Mouse (Mus musculus) embryonic facial prominence, embryonic 10.5 days (tissue): ENCODE results near the gene Fam102b. TPM values are rescaled to one million over a fixed set of nuclear protein-coding genes. Genes with fewer than 3 reads are reported as not detected.
A peak's percentile ranks its signal among the peaks of the same experiment; 100 is the strongest.

Experiments
- DNase-seq: peaks from one replicate; pipeline ENCODE4 v3.0.0-alpha.2; 2017; ENCODE audit warnings: low spot score
- H3K27ac ChIP-seq: fragments of 300-500 bp; sonication (generic); replicated peaks from 2 replicates; pipeline ENCODE4 v1.5.1; 2016; ENCODE audit warnings: mild to moderate bottlenecking
- H3K27me3 ChIP-seq: fragments of 300-500 bp; sonication (generic); replicated peaks from 2 replicates; pipeline ENCODE4 v1.6.1; 2016; ENCODE audit warnings: low read depth, mild to moderate bottlenecking; ENCODE audit not compliant: poor library complexity, severe bottlenecking
- H3K36me3 ChIP-seq: fragments of 300-500 bp; sonication (generic); replicated peaks from 2 replicates; pipeline ENCODE4 v1.6.1; 2016; ENCODE audit warnings: mild to moderate bottlenecking, moderate library complexity
- H3K4me1 ChIP-seq: fragments of 300-500 bp; sonication (generic); 2 replicates; pipeline ENCODE4 v1.6.1; 2016
- H3K4me3 ChIP-seq: fragments of 300-500 bp; sonication (generic); 2 replicates; pipeline ENCODE4 v1.5.1; 2016; ENCODE audit warnings: mild to moderate bottlenecking, moderate library complexity
- H3K9me3 ChIP-seq: fragments of 300-500 bp; sonication (generic); 2 replicates; pipeline ENCODE4 v1.6.1; 2016; ENCODE audit warnings: mild to moderate bottlenecking
- WGBS: fragments of 180-500 bp; shearing (Covaris S2); methylation state at CpG from one replicate; pipeline ENCODE4 v1.1.7; 2016; 5-methylcytosine and 5-hydroxymethylcytosine counted together
- polyA plus RNA-seq: library from polyadenylated mRNA; unstranded; fragments of >200 nt; fragmentation: Nextera tagmentation; extraction: Ambion mirVana; gene quantifications from 2 replicates; pipeline ENCODE4 v1.2.1, GENCODE M21; 2016

Fam102b gene
- polyA plus RNA-seq, 1 experiment from 2014 or later: 4.6 TPM

- no peaks in the 10 kb centered on the region for H3K36me3 ChIP-seq
- no peak overlapping the region for H3K27ac ChIP-seq
- H3K9me3 ChIP-seq: 0 out of 2 replicates have a peak, but pooled peaks cover 3% of the 10 kb centered on the region
- 86% methylated on average over 3 of the region's 3 CpGs for WGBS
- no peaks in the 10 kb centered on the region for H3K27me3 ChIP-seq
- peaks cover 33% of the 10 kb centered on the region for H3K4me1 ChIP-seq
- H3K4me3 ChIP-seq: no peak overlapping the region
- DNase-seq: no peak
These were observed 4.2 kb upstream of the Fam102b start for GRCm38 (mm10) chr3:109031626-109032025.

DNA sequence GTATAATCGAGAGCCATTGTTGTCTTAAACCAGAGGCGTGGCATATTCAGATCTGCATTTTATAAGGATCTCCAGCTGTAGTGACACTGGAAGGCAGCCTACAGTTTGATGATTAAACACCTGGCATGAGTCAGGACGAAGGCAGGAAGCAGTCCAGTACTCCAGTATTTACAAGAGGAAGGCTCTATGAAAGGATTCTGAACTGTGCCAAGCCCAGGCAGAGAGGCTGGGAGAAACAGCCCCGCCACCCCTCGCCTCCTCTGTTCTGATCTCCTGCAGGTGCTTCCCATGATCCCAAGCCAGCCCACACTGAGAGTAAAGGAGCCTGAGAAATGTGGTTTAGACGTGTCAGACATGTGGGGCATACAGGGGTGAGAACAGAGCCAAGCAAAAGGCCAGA lies 3.4 kb upstream of the Fam102b start:
- H3K4me1 ChIP-seq: peaks cover 41% of the 10 kb centered on the region
- H3K36me3 ChIP-seq: no peaks in the 10 kb centered on the region
- 0 out of 2 replicates have a peak, but pooled peaks cover 3% of the 10 kb centered on the region for H3K9me3 ChIP-seq
- no peak for DNase-seq
- H3K27me3 ChIP-seq: 0 out of 2 replicates have a peak, but pooled peaks cover 7% of the 10 kb centered on the region
- H3K27ac ChIP-seq: 0 out of 2 replicates have a peak overlapping the region, but pooled peaks have one; percentile 14
- 63% methylated on average over 6 of the region's 6 CpGs for WGBS
- H3K4me3 ChIP-seq: no peak overlapping the region

- H3K9me3 ChIP-seq: 0 out of 2 replicates have a peak, but pooled peaks cover 3% of the 10 kb centered on the region
- no peaks in the 10 kb centered on the region for H3K36me3 ChIP-seq
- no peak overlapping the region for H3K4me3 ChIP-seq
- H3K27me3 ChIP-seq: 0 out of 2 replicates have a peak, but pooled peaks cover 7% of the 10 kb centered on the region
- WGBS: 58% methylated on average over 5 of the region's 5 CpGs
- DNase-seq: no peak
- peaks cover 47% of the 10 kb centered on the region for H3K4me1 ChIP-seq
- no peak overlapping the region for H3K27ac ChIP-seq
These were observed 2.3 kb upstream of the Fam102b start for GRCm38 (mm10) chr3:109029661-109030060.

- under 1% methylated on average over 51 of the region's 51 CpGs for WGBS
- Histone ChIP-seq H3K36me3 (no peaks in the 10 kb centered on the region), H3K4me1 (peaks cover 56% of the 10 kb centered on the region)
These were observed 376 bp downstream of the Fam102b start for GRCm38 (mm10) chr3:109026991-109027470.

GRCm38 (mm10) chr3:109026462-109026990 lies 881 bp downstream of the Fam102b start:
- Histone ChIP-seq H3K4me1 (peaks cover 56% of the 10 kb centered on the region), H3K27ac (peak overlapping the region; percentile 86), H3K4me3 (peak overlapping the region; percentile 71), H3K9me3 (no peaks in the 10 kb centered on the region), H3K36me3 (no peaks in the 10 kb centered on the region), H3K27me3 (0 out of 2 replicates have a peak, but pooled peaks cover 7% of the 10 kb centered on the region)
- WGBS: 11% methylated on average over 15 of the region's 15 CpGs
- DNase-seq: no peak

More at GRCm38 (mm10) chr3:109026991-109027470, 376 bp downstream of the Fam102b start:
- Histone ChIP-seq H3K27ac (peak overlapping the region; percentile 86), H3K27me3 (0 out of 2 replicates have a peak, but pooled peaks cover 7% of the 10 kb centered on the region), H3K9me3 (no peaks in the 10 kb centered on the region), H3K4me3 (peak overlapping the region; percentile 71)
- peak; percentile 74 for DNase-seq

DNA sequence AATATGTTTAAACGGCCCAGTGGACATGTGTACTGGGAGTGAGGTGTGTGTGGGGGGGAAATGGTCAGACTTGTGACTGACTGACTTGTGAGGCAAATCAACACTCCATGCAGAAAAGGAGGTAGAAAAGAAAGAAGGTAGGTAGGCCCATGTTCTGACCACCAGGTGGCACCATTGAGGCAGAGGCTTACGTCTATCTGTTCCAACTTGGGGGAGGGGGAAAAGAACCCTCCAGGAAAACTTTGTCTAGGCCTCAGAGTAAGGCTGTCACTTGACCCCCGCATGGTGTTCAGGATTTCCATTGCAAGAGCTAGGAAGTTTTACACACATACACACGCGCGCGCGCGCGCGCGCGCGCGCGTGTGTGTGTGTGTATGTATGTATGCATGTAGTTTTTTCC lies 1.8 kb downstream of the Fam102b start:
- no peaks in the 10 kb centered on the region for H3K36me3 ChIP-seq
- no peaks in the 10 kb centered on the region for H3K9me3 ChIP-seq
- 0 out of 2 replicates have a peak, but pooled peaks cover 7% of the 10 kb centered on the region for H3K27me3 ChIP-seq
- peaks cover 52% of the 10 kb centered on the region for H3K4me1 ChIP-seq
- 12% methylated on average over 16 of the region's 16 CpGs for WGBS
- H3K4me3 ChIP-seq: peak overlapping the region; percentile 71
- H3K27ac ChIP-seq: no peak overlapping the region
- DNase-seq: peak; percentile 85

DNA sequence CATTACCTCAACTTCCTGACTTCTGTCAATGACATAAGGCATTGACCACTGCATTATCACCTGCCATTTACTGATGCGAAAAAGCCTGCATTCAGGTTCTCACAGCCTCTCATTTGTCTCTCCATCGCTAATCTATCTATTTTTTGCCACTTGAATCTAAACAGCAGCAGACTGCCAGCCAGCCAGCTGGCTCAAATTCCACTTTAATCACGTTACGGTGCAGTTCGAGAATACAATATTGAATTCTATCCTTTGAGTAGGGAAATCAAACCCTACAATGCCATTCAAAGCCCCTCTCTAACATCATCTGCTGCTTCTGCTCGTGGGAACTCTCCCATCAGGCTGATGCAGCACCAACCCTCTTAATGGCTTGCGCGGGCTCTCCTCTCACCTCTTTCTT lies 4.3 kb downstream of the Fam102b start:
- DNase-seq: no peak
- Histone ChIP-seq H3K27me3 (0 out of 2 replicates have a peak, but pooled peaks cover 7% of the 10 kb centered on the region), H3K4me1 (peaks cover 39% of the 10 kb centered on the region), H3K36me3 (no peaks in the 10 kb centered on the region), H3K9me3 (no peaks in the 10 kb centered on the region), H3K4me3 (no peak overlapping the region), H3K27ac (no peak overlapping the region)
- 71% methylated on average over 8 of the region's 8 CpGs for WGBS

DNA sequence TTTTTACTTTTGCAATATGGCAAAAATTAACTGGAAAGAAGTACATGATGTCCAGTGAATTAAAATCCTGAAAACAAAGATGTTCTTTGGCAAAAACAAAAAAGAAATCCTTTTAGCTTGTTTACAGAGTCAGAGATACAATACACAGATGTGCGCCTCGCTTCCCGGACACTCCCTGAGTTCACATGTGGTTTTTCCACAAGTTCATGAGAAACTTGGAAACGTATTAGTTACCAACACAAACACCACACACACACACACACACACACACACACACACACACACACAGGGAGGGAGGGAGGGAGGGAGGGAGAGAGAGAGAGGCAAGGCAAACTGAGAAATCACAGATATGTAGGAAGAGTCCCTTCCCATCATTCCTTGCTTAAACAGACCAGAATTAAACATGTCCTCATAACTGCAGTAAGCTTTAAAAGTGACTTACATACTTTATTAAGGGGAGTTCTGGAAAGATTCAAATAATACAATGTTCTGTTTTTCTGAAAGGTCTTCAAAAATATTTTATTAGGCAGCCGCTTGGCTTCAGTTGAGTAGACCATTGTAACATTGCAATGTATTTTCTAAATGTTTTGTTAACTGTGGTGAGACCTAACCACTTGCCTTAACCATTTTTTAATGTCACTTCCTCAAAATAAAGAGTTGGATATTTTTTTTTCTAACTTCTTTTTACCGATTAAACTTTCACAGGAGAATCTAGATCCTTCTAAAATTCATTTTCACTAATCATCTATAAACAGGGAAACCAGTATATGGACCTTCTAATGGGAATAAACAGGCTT lies 5.5 kb downstream of the Fam102b start:
- Histone ChIP-seq H3K36me3 (no peaks in the 10 kb centered on the region), H3K9me3 (no peaks in the 10 kb centered on the region), H3K4me1 (peaks cover 34% of the 10 kb centered on the region), H3K4me3 (no peak overlapping the region), H3K27me3 (0 out of 2 replicates have a peak, but pooled peaks cover 7% of the 10 kb centered on the region), H3K27ac (no peak overlapping the region)
- 89% methylated on average over 6 of the region's 6 CpGs for WGBS
- no peak for DNase-seq

DNA sequence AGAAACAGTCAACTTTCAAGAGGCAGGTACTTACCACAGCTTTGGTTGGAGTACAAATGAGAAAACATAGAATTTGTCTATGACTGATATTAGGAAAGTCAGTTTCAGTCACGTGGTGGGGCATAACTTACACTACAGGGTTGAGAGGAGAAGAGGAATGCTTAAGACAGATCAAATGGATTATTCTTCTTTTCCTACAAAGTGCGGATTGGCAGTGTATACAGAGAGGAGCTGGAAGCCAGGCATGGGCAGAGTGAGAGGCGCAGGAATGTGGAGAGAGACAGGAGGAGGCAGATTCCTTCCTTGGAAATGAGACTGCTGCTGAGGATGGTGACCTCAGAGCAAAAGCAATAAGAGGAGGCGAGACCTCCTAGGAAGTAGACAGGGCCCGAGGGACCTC lies 9.1 kb downstream of the Fam102b start:
- Histone ChIP-seq H3K27ac (no peak overlapping the region), H3K4me3 (no peak overlapping the region), H3K9me3 (no peaks in the 10 kb centered on the region), H3K4me1 (peaks cover 5% of the 10 kb centered on the region; the same call in 1 of the 2 replicates), H3K27me3 (no peaks in the 10 kb centered on the region), H3K36me3 (no peaks in the 10 kb centered on the region)
- 85% methylated on average over 5 of the region's 5 CpGs for WGBS
- no peak for DNase-seq

DNA sequence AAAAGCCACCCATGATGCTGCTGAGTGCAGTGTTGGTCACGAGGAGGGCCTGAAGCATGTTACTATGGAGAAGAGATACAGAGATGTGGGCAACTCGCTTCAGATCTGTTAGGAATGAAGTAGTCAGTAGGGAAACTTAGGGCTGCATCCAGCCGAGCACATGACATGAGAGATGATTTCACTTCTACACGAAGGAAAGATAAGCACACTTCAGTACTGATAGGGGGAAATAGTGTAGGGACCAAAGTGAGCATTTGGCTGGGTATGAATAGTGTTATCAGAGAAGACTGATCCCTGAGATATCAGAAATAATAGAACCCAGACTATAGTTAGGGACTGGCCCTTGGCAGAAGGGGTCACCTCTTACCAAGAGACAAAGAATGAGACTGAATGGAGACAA lies 14.8 kb downstream of the Fam102b start:
- no peak for DNase-seq
- WGBS: 84% methylated on average over 4 of the region's 4 CpGs
- H3K4me3 ChIP-seq: no peak overlapping the region
- H3K27me3 ChIP-seq: no peaks in the 10 kb centered on the region
- H3K9me3 ChIP-seq: no peaks in the 10 kb centered on the region; the same call in 1 of the 2 replicates
- H3K27ac ChIP-seq: no peak overlapping the region
- H3K4me1 ChIP-seq: no peaks in the 10 kb centered on the region
- no peaks in the 10 kb centered on the region for H3K36me3 ChIP-seq

GRCm38 (mm10) chr3:109010489-109011260 lies 16.7 kb downstream of the Fam102b start:
- Histone ChIP-seq H3K4me3 (no peak overlapping the region), H3K9me3 (no peaks in the 10 kb centered on the region; the same call in 1 of the 2 replicates), H3K4me1 (no peaks in the 10 kb centered on the region), H3K27ac (no peak overlapping the region), H3K36me3 (no peaks in the 10 kb centered on the region), H3K27me3 (no peaks in the 10 kb centered on the region)
- WGBS: 78% methylated on average over 7 of the region's 7 CpGs
- DNase-seq: no peak

DNA sequence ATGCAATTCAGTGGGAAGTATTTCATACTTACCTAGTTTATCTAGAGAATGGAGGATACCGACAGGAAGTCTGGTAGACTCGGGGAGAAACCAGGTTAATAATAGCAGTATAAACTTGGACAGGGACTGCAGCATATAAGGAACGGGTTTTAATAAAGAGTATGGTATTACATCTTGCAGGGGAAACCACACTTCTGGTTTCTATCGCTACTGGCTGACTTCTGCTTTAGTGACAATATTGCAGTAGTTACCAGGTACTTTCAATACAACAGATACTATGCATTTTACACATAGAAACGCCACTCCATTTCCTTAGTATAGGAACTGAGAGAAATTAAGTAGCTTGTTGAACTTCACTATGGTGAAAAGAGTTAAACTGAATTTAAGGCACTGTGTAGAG lies 19.2 kb downstream of the Fam102b start:
- no peak overlapping the region for H3K4me3 ChIP-seq
- no peaks in the 10 kb centered on the region for H3K36me3 ChIP-seq
- no peak for DNase-seq
- peaks cover 2% of the 10 kb centered on the region; the same call in 1 of the 2 replicates for H3K4me1 ChIP-seq
- H3K27me3 ChIP-seq: no peaks in the 10 kb centered on the region
- H3K9me3 ChIP-seq: no peaks in the 10 kb centered on the region; the same call in 1 of the 2 replicates
- WGBS: 89% methylated on average over 5 of the region's 5 CpGs
- H3K27ac ChIP-seq: no peak overlapping the region
